Mouse (Mus musculus) brain, embryonic 14.5 days (tissue): Measurements from ENCODE around the gene Gla.

Experiments used
- CTCF ChIP-seq: fragments of 200-500 bp; IDR thresholded peaks from 2 replicates; pipeline ENCODE4 v1.5.1; 2012; ENCODE audit warnings: inconsistent platforms, mild to moderate bottlenecking, moderate library complexity, borderline replicate concordance; ENCODE audit not compliant: insufficient read depth, insufficient read length; ENCODE audit errors: extremely low read depth
- POLR2A ChIP-seq: fragments of 200-500 bp; IDR thresholded peaks from 2 replicates; pipeline ENCODE4 v1.6.1; 2012; ENCODE audit warnings: mild to moderate bottlenecking, inconsistent platforms, borderline replicate concordance; ENCODE audit not compliant: poor library complexity, insufficient read depth, insufficient read length, severe bottlenecking; ENCODE audit errors: extremely low read depth

GRCm38 (mm10) chrX:134540414-134541135, 60.4 kb downstream of the Gla start:
- no peak for TF ChIP-seq CTCF
- TF ChIP-seq POLR2A: no peak
